Mouse (Mus musculus): ENCODE data around the gene Aldh5a1. TPM values are rescaled to one million over a fixed set of nuclear protein-coding genes. Genes with fewer than 3 reads are reported as not detected.
"Not testable (repeated sequence)": the region's sequence is repeated elsewhere in the genome, so short reads cannot be mapped to it uniquely, and the experiment has no call there.

The Aldh5a1 gene
- 16.3 and 18.4 TPM in 2 replicates for polyA plus RNA-seq (2012; ENCODE audit: insufficient read depth, insufficient read length, missing spikeins)

DNA sequence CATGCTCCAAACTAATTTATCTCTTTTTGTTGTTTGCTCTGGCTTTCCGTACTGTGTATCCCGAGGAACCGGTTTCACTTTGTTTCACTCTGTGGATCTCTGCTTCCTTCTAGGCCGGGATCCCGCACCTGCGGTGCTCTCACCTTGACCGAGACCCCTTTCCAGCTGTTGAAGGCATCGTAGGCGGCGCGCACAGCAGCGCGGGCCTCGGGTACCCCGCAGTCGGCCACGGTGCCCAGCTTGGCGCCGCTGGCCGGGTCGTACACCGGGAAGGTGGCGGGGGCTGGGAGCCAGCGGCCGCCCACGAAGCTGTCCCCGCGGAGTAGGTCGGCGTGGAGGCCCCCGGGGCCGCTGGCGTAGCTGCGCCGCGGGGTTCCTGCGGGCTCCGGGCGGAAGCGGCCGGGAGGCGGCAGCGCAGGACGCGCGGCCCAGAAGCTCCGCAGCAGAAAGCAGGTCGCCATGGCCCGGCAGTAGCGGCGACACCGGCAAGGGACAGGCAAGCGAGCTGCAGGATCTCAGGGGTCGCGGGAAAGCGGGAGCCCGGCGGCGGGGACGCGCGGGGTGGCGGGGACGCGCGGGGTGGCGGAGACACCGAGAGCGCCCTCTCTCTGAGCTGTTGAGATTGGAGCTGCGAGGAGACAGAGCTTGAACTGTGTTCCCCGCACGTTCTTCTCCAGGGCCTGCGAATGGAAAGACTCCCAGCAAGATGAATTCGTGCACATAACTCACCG lies at the start of gene Aldh5a1:
Aldh5a1 (minus strand) TSS at position 554 of the 731 bp plus-strand sequence.
- Histone ChIP-seq H3K4me1 (ENCODE audit: control insufficient read depth, insufficient read depth, insufficient read length, low read length) (0 out of 2 replicates have a peak, but pooled peaks cover 4% of the 10 kb centered on the region), H3K27ac (replicated peaks; ENCODE audit: low read depth, low read length) (no peak within 1 kb of the TSS), H3K4me3 (ENCODE audit: insufficient read depth, low read depth, low read length) (peak within 1 kb of the TSS; percentile 66)

DNA sequence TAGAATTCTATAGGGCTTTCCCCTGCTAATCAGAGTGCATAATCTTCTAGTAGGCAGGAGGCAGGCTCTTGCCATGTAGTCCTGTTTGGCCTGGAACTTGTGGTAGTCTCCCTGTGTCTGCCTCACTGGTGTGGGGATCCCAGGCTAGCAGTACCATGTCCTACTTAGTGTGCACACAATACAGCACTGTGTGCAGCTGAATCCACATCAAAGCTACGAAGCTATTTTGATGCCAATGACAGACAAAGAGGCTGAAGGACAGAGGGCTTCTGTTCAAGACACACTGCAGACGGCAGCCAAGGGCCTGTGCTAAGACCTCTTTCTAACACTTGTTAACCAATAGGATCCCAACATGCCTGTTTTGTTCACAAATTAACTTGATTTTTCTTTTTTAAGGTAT lies 48.0 kb upstream of the Aldh5a1 start:
- Histone ChIP-seq H3K27ac (replicated peaks; ENCODE audit: low read depth, low read length) (no peak overlapping the region), H3K4me1 (ENCODE audit: control insufficient read depth, insufficient read depth, insufficient read length, low read length) (peaks cover 13% of the 10 kb centered on the region), H3K4me3 (ENCODE audit: insufficient read depth, low read depth, low read length) (no peak overlapping the region)

DNA sequence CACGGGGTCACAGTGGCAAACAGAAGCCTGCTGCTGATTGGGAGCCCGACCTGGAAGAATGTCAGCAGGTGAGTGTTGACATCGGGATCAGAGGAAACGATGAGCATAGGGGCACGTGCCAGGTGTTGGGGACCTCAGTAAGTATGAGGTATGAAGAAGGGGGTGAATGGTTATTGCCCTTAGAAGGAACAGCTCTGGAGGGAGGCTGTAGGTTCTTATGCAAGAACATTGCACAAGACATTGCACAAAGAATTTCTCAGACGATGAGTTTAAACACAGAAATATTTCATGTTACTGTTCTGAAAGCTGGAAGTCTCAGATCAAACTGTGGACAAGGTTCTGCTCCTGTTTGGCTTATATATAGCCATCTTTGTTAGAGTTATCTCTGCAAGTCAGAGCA lies 43.6 kb upstream of the Aldh5a1 start:
- H3K27ac ChIP-seq (replicated peaks; ENCODE audit: low read depth, low read length): peak overlapping the region; percentile 92
- H3K4me1 ChIP-seq (ENCODE audit: control insufficient read depth, insufficient read depth, insufficient read length, low read length): peaks cover 13% of the 10 kb centered on the region
- no peak overlapping the region for H3K4me3 ChIP-seq (ENCODE audit: insufficient read depth, low read depth, low read length)

GRCm38 (mm10) chr13:24977820-24978342 lies 40.4 kb upstream of the Aldh5a1 start:
- Histone ChIP-seq H3K27ac (replicated peaks; ENCODE audit: low read depth, low read length) (no peak overlapping the region), H3K4me3 (ENCODE audit: insufficient read depth, low read depth, low read length) (no peak overlapping the region), H3K4me1 (ENCODE audit: control insufficient read depth, insufficient read depth, insufficient read length, low read length) (peaks cover 10% of the 10 kb centered on the region)

DNA sequence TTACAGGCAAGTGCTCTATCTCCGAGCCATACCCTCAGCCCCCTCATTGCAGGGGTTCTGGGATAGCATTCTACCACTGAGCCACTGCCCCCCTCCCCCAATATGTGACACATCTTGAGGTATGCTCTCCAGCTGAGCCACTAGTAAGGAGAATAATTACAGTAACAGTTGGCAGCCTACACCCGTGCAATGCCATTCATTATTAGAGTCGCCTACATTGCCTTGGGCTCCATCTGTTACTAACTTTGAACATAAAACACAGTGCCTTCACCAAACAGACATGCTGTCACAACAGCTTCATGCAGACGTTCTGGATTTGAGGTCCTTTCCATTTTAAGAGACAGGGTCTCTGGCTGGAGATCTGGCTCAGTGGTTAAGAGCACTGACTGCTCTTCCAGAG lies 38.9 kb upstream of the Aldh5a1 start:
- H3K27ac ChIP-seq (replicated peaks; ENCODE audit: low read depth, low read length): no peak overlapping the region
- H3K4me3 ChIP-seq (ENCODE audit: insufficient read depth, low read depth, low read length): no peak overlapping the region
- peaks cover 6% of the 10 kb centered on the region for H3K4me1 ChIP-seq (ENCODE audit: control insufficient read depth, insufficient read depth, insufficient read length, low read length)

DNA sequence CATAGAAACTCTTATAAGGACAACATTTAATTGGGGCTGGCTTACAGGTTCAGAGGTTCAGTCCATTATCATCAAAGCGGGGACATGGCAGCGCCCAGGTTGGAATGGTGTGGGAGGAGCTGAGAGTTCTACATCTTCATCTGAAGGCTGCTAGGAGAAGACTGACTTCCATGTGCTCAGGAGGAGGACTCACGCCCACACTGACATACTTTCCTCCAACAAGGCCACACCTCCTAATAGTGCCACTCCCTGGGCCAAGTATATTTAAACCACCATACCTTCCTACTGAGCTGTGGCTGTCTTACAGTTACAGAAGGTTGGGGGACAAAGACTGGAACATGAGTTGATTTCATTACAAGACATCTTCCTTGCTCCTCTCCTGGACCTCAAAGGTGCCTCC lies 34.3 kb upstream of the Aldh5a1 start:
- not testable (repeated sequence) for H3K27ac ChIP-seq (replicated peaks; ENCODE audit: low read depth, low read length); H3K4me3 ChIP-seq (ENCODE audit: insufficient read depth, low read depth, low read length); H3K4me1 ChIP-seq (ENCODE audit: control insufficient read depth, insufficient read depth, insufficient read length, low read length)

- H3K4me1 ChIP-seq (ENCODE audit: control insufficient read depth, insufficient read depth, insufficient read length, low read length): no peaks in the 10 kb centered on the region
- H3K27ac ChIP-seq (replicated peaks; ENCODE audit: low read depth, low read length): no peak overlapping the region
- peak overlapping the region; percentile 48 for H3K4me3 ChIP-seq (ENCODE audit: insufficient read depth, low read depth, low read length)
Observed at GRCm38 (mm10) chr13:24965846-24966201, 28.4 kb upstream of the Aldh5a1 start.

DNA sequence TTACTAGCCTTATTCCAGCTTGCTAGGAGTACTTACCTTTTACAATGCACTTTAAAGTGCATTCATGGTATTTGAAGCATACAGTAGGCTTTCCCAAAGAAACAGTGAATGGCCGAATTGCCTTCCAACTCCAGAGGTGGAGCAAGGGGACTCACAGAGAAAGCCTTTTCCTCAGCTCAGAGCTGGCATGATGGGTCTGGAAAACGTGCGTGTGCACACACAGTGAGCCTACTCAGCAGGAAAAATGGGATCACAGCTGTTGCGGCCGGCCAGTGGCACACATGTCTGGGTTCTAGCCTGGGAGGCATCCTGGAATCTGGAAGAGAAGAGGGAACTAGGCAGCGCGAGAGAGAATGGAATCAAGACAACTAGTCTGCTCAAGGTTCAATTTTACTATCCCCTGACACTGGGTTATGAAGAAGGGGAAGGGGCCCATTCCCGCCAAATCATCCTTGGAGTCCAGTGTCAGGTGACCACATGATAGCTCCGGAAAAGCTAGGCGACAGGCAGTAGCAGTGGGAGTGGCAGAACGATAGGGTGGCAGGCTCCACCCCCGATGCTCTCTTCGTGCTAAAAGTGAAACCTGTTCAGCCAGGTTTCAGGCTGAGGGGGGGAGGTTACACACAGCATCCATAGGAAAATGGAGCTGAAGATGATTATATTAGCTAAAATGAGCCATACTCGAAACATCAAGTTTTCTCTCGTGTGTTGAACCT lies 27.8 kb upstream of the Aldh5a1 start:
- Histone ChIP-seq H3K27ac (replicated peaks; ENCODE audit: low read depth, low read length) (no peak overlapping the region), H3K4me1 (ENCODE audit: control insufficient read depth, insufficient read depth, insufficient read length, low read length) (no peaks in the 10 kb centered on the region), H3K4me3 (ENCODE audit: insufficient read depth, low read depth, low read length) (peak overlapping the region; percentile 48)

DNA sequence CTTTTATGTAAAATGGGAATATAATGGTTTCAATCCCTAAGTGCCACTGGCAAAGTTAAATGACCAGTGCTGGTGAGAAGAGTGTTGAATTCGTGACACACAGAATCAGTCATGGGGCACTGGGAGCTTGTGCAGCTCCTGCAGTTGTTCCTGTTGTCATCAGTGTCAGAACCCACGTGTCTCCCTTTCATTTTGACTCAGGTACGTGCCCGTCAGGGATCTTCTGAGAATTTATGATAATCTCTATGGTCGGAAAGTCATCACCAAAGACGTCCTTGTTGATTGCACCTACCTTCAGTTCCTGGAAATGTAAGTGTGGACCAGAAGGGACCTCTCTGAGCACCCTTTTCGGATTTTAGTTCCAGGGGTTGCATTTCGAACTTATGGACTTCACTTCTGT lies 24.7 kb upstream of the Aldh5a1 start:
- Histone ChIP-seq H3K4me3 (ENCODE audit: insufficient read depth, low read depth, low read length) (no peak overlapping the region), H3K27ac (replicated peaks; ENCODE audit: low read depth, low read length) (no peak overlapping the region), H3K4me1 (ENCODE audit: control insufficient read depth, insufficient read depth, insufficient read length, low read length) (no peaks in the 10 kb centered on the region)

GRCm38 (mm10) chr13:24960084-24960483 lies 22.6 kb upstream of the Aldh5a1 start:
- no peak overlapping the region for H3K4me3 ChIP-seq (ENCODE audit: insufficient read depth, low read depth, low read length)
- no peaks in the 10 kb centered on the region for H3K4me1 ChIP-seq (ENCODE audit: control insufficient read depth, insufficient read depth, insufficient read length, low read length)
- no peak overlapping the region for H3K27ac ChIP-seq (replicated peaks; ENCODE audit: low read depth, low read length)

GRCm38 (mm10) chr13:24958671-24959070 lies 21.2 kb upstream of the Aldh5a1 start:
- Histone ChIP-seq H3K27ac (replicated peaks; ENCODE audit: low read depth, low read length) (no peak overlapping the region), H3K4me1 (ENCODE audit: control insufficient read depth, insufficient read depth, insufficient read length, low read length) (no peaks in the 10 kb centered on the region), H3K4me3 (ENCODE audit: insufficient read depth, low read depth, low read length) (no peak overlapping the region)

GRCm38 (mm10) chr13:24955500-24955899 lies 18.0 kb upstream of the Aldh5a1 start:
- Histone ChIP-seq H3K4me3 (ENCODE audit: insufficient read depth, low read depth, low read length) (no peak overlapping the region), H3K27ac (replicated peaks; ENCODE audit: low read depth, low read length) (no peak overlapping the region), H3K4me1 (ENCODE audit: control insufficient read depth, insufficient read depth, insufficient read length, low read length) (no peaks in the 10 kb centered on the region)

- H3K4me3 ChIP-seq (ENCODE audit: insufficient read depth, low read depth, low read length): no peak overlapping the region
Observed at GRCm38 (mm10) chr13:24955091-24955490, 17.6 kb upstream of the Aldh5a1 start.

DNA sequence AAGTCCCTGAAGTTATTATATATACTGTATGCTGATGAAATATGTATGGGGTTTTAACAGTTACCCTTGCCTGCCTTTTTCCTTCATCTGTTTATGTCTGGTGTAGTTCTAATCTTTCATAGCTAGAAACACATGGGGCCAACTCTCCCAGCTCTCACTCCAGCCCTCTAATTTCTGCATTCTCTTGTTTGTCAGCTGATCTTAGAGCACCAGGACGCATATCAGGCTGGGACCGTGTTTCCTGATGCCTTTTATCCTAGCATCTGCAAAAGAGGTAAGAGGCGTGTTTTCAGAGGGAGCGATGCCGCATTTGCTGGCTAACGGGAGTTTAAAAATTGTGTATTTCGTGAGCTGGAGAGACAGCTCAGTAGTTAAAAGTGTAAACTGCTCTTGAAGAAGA lies 15.2 kb upstream of the Aldh5a1 start:
- no peaks in the 10 kb centered on the region for H3K4me1 ChIP-seq (ENCODE audit: control insufficient read depth, insufficient read depth, insufficient read length, low read length)
- no peak overlapping the region for H3K27ac ChIP-seq (replicated peaks; ENCODE audit: low read depth, low read length)
- no peak overlapping the region for H3K4me3 ChIP-seq (ENCODE audit: insufficient read depth, low read depth, low read length)

More at GRCm38 (mm10) chr13:24955091-24955490, 17.6 kb upstream of the Aldh5a1 start:
- Histone ChIP-seq H3K27ac (replicated peaks; ENCODE audit: low read depth, low read length) (no peak overlapping the region), H3K4me1 (ENCODE audit: control insufficient read depth, insufficient read depth, insufficient read length, low read length) (no peaks in the 10 kb centered on the region)

- H3K4me1 ChIP-seq (ENCODE audit: control insufficient read depth, insufficient read depth, insufficient read length, low read length): no peaks in the 10 kb centered on the region
- no peak overlapping the region for H3K27ac ChIP-seq (replicated peaks; ENCODE audit: low read depth, low read length)
- no peak overlapping the region for H3K4me3 ChIP-seq (ENCODE audit: insufficient read depth, low read depth, low read length)
Observed at GRCm38 (mm10) chr13:24948870-24949269, 11.4 kb upstream of the Aldh5a1 start.

DNA sequence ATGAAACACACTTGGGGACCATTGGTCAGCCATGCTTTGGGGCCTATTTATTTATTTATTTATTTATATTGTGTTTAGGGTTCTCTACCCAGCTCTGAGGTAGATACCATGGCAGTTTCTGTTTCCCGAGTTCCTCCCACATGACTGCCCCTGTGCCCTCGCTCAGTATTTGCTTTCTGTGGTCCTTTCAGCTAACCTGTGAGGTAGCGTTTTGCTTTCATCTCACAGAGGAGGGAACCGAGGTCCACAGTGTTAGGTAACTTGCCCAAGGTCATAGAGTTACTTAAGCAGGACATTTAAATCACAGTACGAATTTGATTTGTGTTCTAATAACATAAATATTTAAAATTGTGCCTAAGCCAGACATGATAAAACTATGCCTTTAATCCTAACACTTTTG lies 9.7 kb upstream of the Aldh5a1 start:
- Histone ChIP-seq H3K27ac (replicated peaks; ENCODE audit: low read depth, low read length) (no peak overlapping the region), H3K4me1 (ENCODE audit: control insufficient read depth, insufficient read depth, insufficient read length, low read length) (no peaks in the 10 kb centered on the region), H3K4me3 (ENCODE audit: insufficient read depth, low read depth, low read length) (no peak overlapping the region)
